Mouse (Mus musculus): ENCODE measurements at regions not wholly inside any gene's neighbourhood (a gene's known extent, or its start where the extent isn't known, plus 50 kb on each side); places are given as distances from the start of the nearest gene placed in this dataset.

GRCm38 (mm10) chrX:67992281-67992680, 71.0 kb upstream of the 4933436I01Rik start:
- ATAC-seq (ENCODE audit: insufficient number of reproducible peaks, low FRiP score, low TSS enrichment), result peak; percentile 100
